Mouse (Mus musculus) small intestine, adult 2 months (tissue): ENCODE measurements around the gene 2010111I01Rik.
"Not testable (repeated sequence)": the region's sequence is repeated elsewhere in the genome, so short reads cannot be mapped to it uniquely, and the experiment has no call there.

Source experiments
- CTCF ChIP-seq: fragments of 200-500 bp; IDR thresholded peaks from 2 replicates; pipeline ENCODE4 v1.5.1; 2012; ENCODE audit warnings: low read depth, mild to moderate bottlenecking, control low read depth, inconsistent platforms, low read length, moderate library complexity, mixed read lengths; ENCODE audit not compliant: insufficient replicate concordance, insufficient read length; ENCODE audit errors: extremely low read depth
- POLR2A ChIP-seq: fragments of 200-500 bp; IDR thresholded peaks from 2 replicates; pipeline ENCODE4 v1.6.1; 2012; ENCODE audit warnings: low read depth, mild to moderate bottlenecking, control low read depth, inconsistent platforms, low read length, moderate library complexity

- not testable (repeated sequence) for TF ChIP-seq POLR2A, CTCF
Measured at GRCm38 (mm10) chr13:63234520-63234919, 269.8 kb downstream of the 2010111I01Rik start.
